Mouse (Mus musculus) bone marrow macrophage, adult 2 months (primary cell): Measurements from ENCODE around the gene Prkd1.

Experiments used
- CTCF ChIP-seq: IDR thresholded peaks from 2 replicates; pipeline ENCODE4 v1.5.1; 2012; ENCODE audit warnings: low read depth, mild to moderate bottlenecking, low read length, moderate library complexity
- POLR2A ChIP-seq: IDR thresholded peaks from 2 replicates; pipeline ENCODE4 v1.6.1; 2012; ENCODE audit warnings: mild to moderate bottlenecking, low read depth, low read length, borderline replicate concordance

- TF ChIP-seq POLR2A: no peak
- no peak for TF ChIP-seq CTCF
Measured at GRCm38 (mm10) chr12:50457151-50457550, 191.7 kb downstream of the Prkd1 start.
